Mouse (Mus musculus): ENCODE measurements at regions not wholly inside any gene's neighbourhood (a gene's known extent, or its start where the extent isn't known, plus 50 kb on each side); places are given as distances from the start of the nearest gene placed in this dataset.

GRCm38 (mm10) chr1:90343492-90343891 lies 139.7 kb downstream of the Ackr3 start:
- no peak for DNase-seq (ENCODE audit: low spot score)

GRCm38 (mm10) chr1:90347032-90347431 lies 143.3 kb downstream of the Ackr3 start:
- no peak for DNase-seq (ENCODE audit: low spot score)

GRCm38 (mm10) chr1:90349611-90350010 lies 145.8 kb downstream of the Ackr3 start:
- DNase-seq (ENCODE audit: low spot score), result no peak

GRCm38 (mm10) chr1:90353325-90353724 lies 149.5 kb downstream of the Ackr3 start:
- DNase-seq (ENCODE audit: low spot score), result no peak

GRCm38 (mm10) chr1:90356567-90356966 lies 152.8 kb downstream of the Ackr3 start:
- DNase-seq (ENCODE audit: low spot score), result no peak

- DNase-seq (ENCODE audit: low spot score), result no peak
Observed at GRCm38 (mm10) chr1:90357391-90357790, 153.6 kb downstream of the Ackr3 start.

GRCm38 (mm10) chr1:90358971-90359370 lies 155.2 kb downstream of the Ackr3 start:
- no peak for DNase-seq (ENCODE audit: low spot score)

- DNase-seq (ENCODE audit: low spot score), result no peak
Observed at GRCm38 (mm10) chr1:90360065-90360464, 156.3 kb downstream of the Ackr3 start.

GRCm38 (mm10) chr1:90364444-90364843 lies 160.7 kb downstream of the Ackr3 start:
- DNase-seq (ENCODE audit: low spot score), result no peak

GRCm38 (mm10) chr1:90368581-90368980 lies 164.8 kb downstream of the Ackr3 start:
- no peak for DNase-seq (ENCODE audit: low spot score)

- no peak for DNase-seq (ENCODE audit: low spot score)
Observed at GRCm38 (mm10) chr1:90369287-90369686, 165.5 kb downstream of the Ackr3 start.

GRCm38 (mm10) chr1:90370766-90371165 lies 167.0 kb downstream of the Ackr3 start:
- no peak for DNase-seq (ENCODE audit: low spot score)

GRCm38 (mm10) chr1:90373001-90373400 lies 169.2 kb downstream of the Ackr3 start:
- DNase-seq (ENCODE audit: low spot score), result no peak

- DNase-seq (ENCODE audit: low spot score), result no peak
Observed at GRCm38 (mm10) chr1:90374517-90374916, 170.7 kb downstream of the Ackr3 start.

GRCm38 (mm10) chr1:90380034-90380705 lies 176.4 kb downstream of the Ackr3 start:
- DNase-seq (ENCODE audit: low spot score), result no peak

GRCm38 (mm10) chr1:90382941-90383470 lies 179.2 kb downstream of the Ackr3 start:
- DNase-seq (ENCODE audit: low spot score), result no peak

- DNase-seq (ENCODE audit: low spot score), result no peak
Observed at GRCm38 (mm10) chr1:90385024-90385423, 181.2 kb downstream of the Ackr3 start.

- DNase-seq (ENCODE audit: low spot score), result no peak
Observed at GRCm38 (mm10) chr1:90386792-90387191, 183.0 kb downstream of the Ackr3 start.

GRCm38 (mm10) chr1:90390422-90390821 lies 186.6 kb downstream of the Ackr3 start:
- DNase-seq (ENCODE audit: low spot score), result no peak

- no peak for DNase-seq (ENCODE audit: low spot score)
Observed at GRCm38 (mm10) chr1:90393861-90394260, 190.1 kb downstream of the Ackr3 start.

GRCm38 (mm10) chr1:90395331-90396016 lies 191.7 kb downstream of the Ackr3 start:
- DNase-seq (ENCODE audit: low spot score), result no peak

GRCm38 (mm10) chr1:90396660-90397059 lies 192.9 kb downstream of the Ackr3 start:
- no peak for DNase-seq (ENCODE audit: low spot score)

GRCm38 (mm10) chr1:90397355-90397754 lies 193.6 kb downstream of the Ackr3 start:
- DNase-seq (ENCODE audit: low spot score), result no peak

All from ovary, adult 18-20 months (tissue).